Mouse (Mus musculus) C2C12 (cell line): ENCODE results near the gene 4930455H04Rik. TPM values are rescaled to one million over a fixed set of nuclear protein-coding genes. Genes with fewer than 3 reads are reported as not detected.

Experiments
- H3K27me3 ChIP-seq: one replicate; pipeline ENCODE4 v1.6.1; 2011; ENCODE audit not compliant: control insufficient read depth, insufficient read depth, insufficient read length
- H3K36me3 ChIP-seq: one replicate; pipeline ENCODE4 v1.6.1; 2011; ENCODE audit not compliant: control insufficient read depth, insufficient read depth
- H3K4me3 ChIP-seq: one replicate; pipeline ENCODE4 v1.5.1; 2011; ENCODE audit warnings: mild to moderate bottlenecking, control low read depth; ENCODE audit not compliant: poor library complexity, insufficient read depth, severe bottlenecking
- H3K79me2 ChIP-seq: one replicate; pipeline ENCODE4 v1.6.1; 2011; ENCODE audit not compliant: control insufficient read depth, insufficient read depth
- H3K79me3 ChIP-seq: one replicate; pipeline ENCODE4 v1.6.1; 2011; ENCODE audit warnings: low read depth, control low read depth
- H3ac ChIP-seq: one replicate; pipeline ENCODE3; 2011; ENCODE audit warnings: low read depth; ENCODE audit not compliant: control insufficient read depth, insufficient read length
- CEBPB ChIP-seq: IDR thresholded peaks from one replicate; pipeline ENCODE4 v1.6.1; 2011; ENCODE audit warnings: low read depth, mild to moderate bottlenecking, control low read depth, moderate library complexity
- CTCF ChIP-seq: IDR thresholded peaks from one replicate; pipeline ENCODE4 v1.5.1; 2011; ENCODE audit not compliant: control insufficient read depth, insufficient read depth, insufficient read length
- FOSL1 ChIP-seq: IDR thresholded peaks from one replicate; pipeline ENCODE4 v1.8.0; 2011; ENCODE audit warnings: mild to moderate bottlenecking, low read length; ENCODE audit not compliant: poor library complexity, insufficient read depth, severe bottlenecking
- MAX ChIP-seq: IDR thresholded peaks from one replicate; pipeline ENCODE4 v1.6.1; 2011; ENCODE audit warnings: mild to moderate bottlenecking, control low read depth
- MYOD1 ChIP-seq: IDR thresholded peaks from one replicate; pipeline ENCODE4 v1.6.1; 2011; ENCODE audit warnings: low read depth; ENCODE audit not compliant: control insufficient read depth, insufficient read length
- MYOG ChIP-seq: IDR thresholded peaks from one replicate; pipeline ENCODE4 v1.6.1; 2011; ENCODE audit not compliant: control insufficient read depth, insufficient read length; ENCODE audit errors: extremely low read depth
- USF1 ChIP-seq: IDR thresholded peaks from one replicate; pipeline ENCODE4 v1.6.1; 2011; ENCODE audit warnings: low read depth, mild to moderate bottlenecking, control low read depth, moderate library complexity
- long read RNA-seq, 2 experiments: library from polyadenylated mRNA; unstranded; transcript quantifications; one replicate each; pipeline ENCODE4 v2.0.0; 2019 to 2020
- polyA plus RNA-seq: library from polyadenylated mRNA; unstranded; fragments of >200 nt; fragmentation: generic; extraction: Trizol; gene quantifications from one replicate; pipeline ENCODE4 v1.2.1, GENCODE M21; 2012; ENCODE audit warnings: missing spikeins

The 4930455H04Rik gene
- polyA plus RNA-seq: not detected
- long read RNA-seq, experiment 1: 0 reads
- long read RNA-seq, experiment 2: 0 reads

DNA sequence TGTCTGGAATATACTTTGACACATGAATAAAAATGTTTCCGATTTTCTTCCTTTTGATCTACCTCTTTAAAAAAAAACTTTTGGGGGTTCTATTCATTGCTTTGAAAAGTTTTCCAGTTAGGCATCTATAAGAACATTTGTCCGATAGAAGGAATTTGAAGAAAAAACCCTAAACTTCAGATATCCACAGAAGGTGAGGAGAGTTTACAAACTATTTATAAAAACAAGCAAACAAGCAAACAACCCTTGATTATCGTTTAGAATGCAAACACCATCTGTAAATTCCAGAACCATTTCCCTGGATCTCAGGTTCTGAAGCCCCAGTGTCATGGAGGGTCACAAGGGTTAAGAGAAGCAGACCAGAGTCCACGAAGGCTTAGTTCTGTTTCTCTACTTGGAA lies at the start of gene 4930455H04Rik:
TSS of gene 4930455H04Rik (plus strand) at position 301 of the 400 bp plus-strand sequence.
- Histone ChIP-seq H3K4me3 (no peak within 1 kb of the TSS), H3K36me3 (no peaks in the 10 kb centered on the region), H3K27me3 (no peaks in the 10 kb centered on the region), H3ac (no peak within 1 kb of the TSS), H3K79me2 (no peaks in the 10 kb centered on the region), H3K79me3 (no peaks in the 10 kb centered on the region)
- TF ChIP-seq CEBPB: no peak
- TF ChIP-seq USF1: no peak
- no peak for TF ChIP-seq FOSL1
- no peak for TF ChIP-seq MYOG
- TF ChIP-seq CTCF: no peak
- TF ChIP-seq MAX: no peak
- TF ChIP-seq MYOD1: no peak

- Histone ChIP-seq H3K27me3 (no peaks in the 10 kb centered on the region), H3K79me2 (no peaks in the 10 kb centered on the region), H3K4me3 (no peak overlapping the region), H3ac (no peak overlapping the region), H3K36me3 (no peaks in the 10 kb centered on the region), H3K79me3 (no peaks in the 10 kb centered on the region)
- TF ChIP-seq FOSL1 (no peak), MYOG (no peak), CTCF (no peak), USF1 (no peak), MYOD1 (no peak), CEBPB (no peak), MAX (no peak)
Measured at GRCm38 (mm10) chr3:116921535-116921934, 46.5 kb upstream of the 4930455H04Rik start.

DNA sequence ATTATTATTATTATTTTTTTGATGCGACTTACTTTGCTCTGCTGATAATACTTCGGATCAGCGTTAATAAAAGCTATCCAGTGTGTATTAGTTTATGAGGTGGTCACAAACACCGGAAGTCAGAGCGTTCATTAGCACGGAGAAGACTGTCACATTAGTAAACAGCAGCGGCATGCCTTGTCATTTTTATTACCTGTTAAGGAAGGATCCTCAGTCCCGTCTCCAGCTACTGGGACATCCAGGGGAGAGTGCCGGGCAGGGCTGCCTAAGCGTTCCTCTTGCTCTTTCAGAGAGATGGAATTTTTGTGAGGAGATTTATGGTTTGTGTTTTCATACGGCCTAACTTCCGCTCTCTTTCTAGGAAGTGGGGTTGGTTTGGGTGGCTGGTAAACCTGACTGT lies 45.0 kb upstream of the 4930455H04Rik start:
- Histone ChIP-seq H3ac (no peak overlapping the region), H3K79me2 (no peaks in the 10 kb centered on the region), H3K27me3 (no peaks in the 10 kb centered on the region), H3K4me3 (no peak overlapping the region), H3K79me3 (no peaks in the 10 kb centered on the region), H3K36me3 (no peaks in the 10 kb centered on the region)
- TF ChIP-seq MYOG: no peak
- no peak for TF ChIP-seq MAX
- no peak for TF ChIP-seq USF1
- TF ChIP-seq CEBPB: no peak
- TF ChIP-seq CTCF: no peak
- no peak for TF ChIP-seq MYOD1
- no peak for TF ChIP-seq FOSL1

DNA sequence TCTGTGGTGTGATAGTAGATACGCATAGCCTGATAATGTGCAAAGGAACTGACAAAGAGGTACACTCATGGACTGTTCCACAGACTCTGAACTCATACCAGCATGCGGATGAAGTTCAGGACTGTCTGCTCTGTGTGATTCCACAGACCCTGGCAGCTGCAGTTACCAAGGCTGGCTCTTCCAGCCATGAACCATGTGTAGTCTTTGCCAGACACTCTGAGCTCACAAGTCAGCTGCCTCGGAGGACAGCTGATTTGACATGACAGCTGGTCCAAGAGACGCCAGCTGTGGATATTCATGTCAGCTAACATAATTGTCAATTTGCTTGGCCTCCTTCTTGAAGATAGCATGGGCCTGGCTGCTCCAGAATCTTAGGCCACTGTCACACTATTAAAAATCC lies 39.1 kb upstream of the 4930455H04Rik start:
- H3K79me3 ChIP-seq: no peaks in the 10 kb centered on the region
- H3K4me3 ChIP-seq: no peak overlapping the region
- no peak for TF ChIP-seq CTCF
- no peak for TF ChIP-seq USF1
- no peak for TF ChIP-seq CEBPB
- no peak for TF ChIP-seq FOSL1
- no peak for TF ChIP-seq MAX
- no peak for TF ChIP-seq MYOG
- peak; percentile 93 for TF ChIP-seq MYOD1
- no peaks in the 10 kb centered on the region for H3K79me2 ChIP-seq
- H3K27me3 ChIP-seq: no peaks in the 10 kb centered on the region
- H3K36me3 ChIP-seq: no peaks in the 10 kb centered on the region
- H3ac ChIP-seq: no peak overlapping the region

DNA sequence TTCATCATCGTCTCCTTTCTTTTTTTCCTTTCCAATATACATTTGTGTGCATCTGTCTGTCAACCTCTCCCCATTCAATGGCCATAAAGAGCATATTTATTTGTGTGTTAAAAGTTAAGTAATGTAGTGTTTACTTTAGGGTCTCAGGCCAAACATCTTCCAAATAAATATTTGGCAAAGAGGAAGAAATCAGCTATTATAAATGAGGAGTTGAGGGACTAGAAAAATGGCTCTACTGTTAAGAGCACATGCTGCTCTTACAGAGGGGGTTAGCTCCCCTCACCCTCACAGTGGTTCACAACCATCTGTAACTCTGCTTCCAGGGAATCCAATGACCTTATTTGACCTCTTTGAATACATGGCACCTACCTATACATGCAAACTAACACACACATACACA lies 34.9 kb upstream of the 4930455H04Rik start:
- no peaks in the 10 kb centered on the region for H3K27me3 ChIP-seq
- no peak overlapping the region for H3ac ChIP-seq
- H3K79me2 ChIP-seq: no peaks in the 10 kb centered on the region
- H3K36me3 ChIP-seq: no peaks in the 10 kb centered on the region
- no peaks in the 10 kb centered on the region for H3K79me3 ChIP-seq
- TF ChIP-seq CEBPB (no peak), CTCF (no peak), FOSL1 (no peak), MAX (no peak), MYOD1 (no peak), MYOG (no peak), USF1 (no peak)
- H3K4me3 ChIP-seq: no peak overlapping the region
